Mouse (Mus musculus): Measurements from ENCODE around the gene Gprasp1. TPM values are rescaled to one million over a fixed set of nuclear protein-coding genes. Genes with fewer than 3 reads are reported as not detected.
"Not testable (repeated sequence)": the region's sequence is repeated elsewhere in the genome, so short reads cannot be mapped to it uniquely, and the experiment has no call there.

The Gprasp1 gene
- 16.2 and 18.7 TPM in 2 replicates for polyA plus RNA-seq (2012; rRNA removed)

- DNase-seq (ENCODE audit: low read depth) = peak; percentile 55
Observed at GRCm38 (mm10) chrX:135742304-135743055, at the start of gene Gprasp1, which contains the start of gene Armcx5. Gprasp1 (plus strand) TSS chrX:135742733. Armcx5 (plus strand) TSS chrX:135742733.

GRCm38 (mm10) chrX:135693633-135694032, 48.9 kb upstream of the Gprasp1 start, which contains the start of gene Tcp11x2:
Tcp11x2 (minus strand) TSS chrX:135693790.
- DNase-seq (ENCODE audit: low read depth) = no peak

- no peak for DNase-seq (ENCODE audit: low read depth)
Observed at GRCm38 (mm10) chrX:135703111-135703510, 39.4 kb upstream of the Gprasp1 start.

GRCm38 (mm10) chrX:135704349-135704748, 38.2 kb upstream of the Gprasp1 start:
- no peak for DNase-seq (ENCODE audit: low read depth)

GRCm38 (mm10) chrX:135712845-135713244, 29.7 kb upstream of the Gprasp1 start:
- DNase-seq (ENCODE audit: low read depth) = no peak

GRCm38 (mm10) chrX:135725161-135725560, 17.4 kb upstream of the Gprasp1 start, which contains the start of gene Tmsb15a:
Tmsb15a (minus strand) TSS chrX:135725261.
- no peak for DNase-seq (ENCODE audit: low read depth)

- DNase-seq (ENCODE audit: low read depth) = no peak
Observed at GRCm38 (mm10) chrX:135738730-135739520, 3.6 kb upstream of the Gprasp1 start.

GRCm38 (mm10) chrX:135743056-135743355, 473 bp downstream of the Gprasp1 start:
- DNase-seq (ENCODE audit: low read depth) = no peak

- DNase-seq (ENCODE audit: low read depth) = not testable (repeated sequence)
Observed at GRCm38 (mm10) chrX:135745376-135745775, 2.8 kb downstream of the Gprasp1 start.

GRCm38 (mm10) chrX:135752832-135753231, 10.3 kb downstream of the Gprasp1 start:
- no peak for DNase-seq (ENCODE audit: low read depth)

- no peak for DNase-seq (ENCODE audit: low read depth)
Observed at GRCm38 (mm10) chrX:135761707-135762106, 19.2 kb downstream of the Gprasp1 start.

GRCm38 (mm10) chrX:135768043-135768548, 25.6 kb downstream of the Gprasp1 start:
- DNase-seq (ENCODE audit: low read depth) = no peak

GRCm38 (mm10) chrX:135768565-135768964, 26.0 kb downstream of the Gprasp1 start:
- no peak for DNase-seq (ENCODE audit: low read depth)

GRCm38 (mm10) chrX:135791536-135791935, 49.0 kb downstream of the Gprasp1 start:
- DNase-seq (ENCODE audit: low read depth) = no peak

- no peak for DNase-seq (ENCODE audit: low read depth)
Observed at GRCm38 (mm10) chrX:135792326-135792725, 49.8 kb downstream of the Gprasp1 start.

GRCm38 (mm10) chrX:135795591-135796304, 53.2 kb downstream of the Gprasp1 start:
- not testable (repeated sequence) for DNase-seq (ENCODE audit: low read depth)

- not testable (repeated sequence) for DNase-seq (ENCODE audit: low read depth)
Observed at GRCm38 (mm10) chrX:135796305-135797211, 54.0 kb downstream of the Gprasp1 start.

- peak; percentile 3 for DNase-seq (ENCODE audit: low read depth)
Observed at GRCm38 (mm10) chrX:135797212-135797644, 54.7 kb downstream of the Gprasp1 start, which contains the start of gene Bhlhb9. Bhlhb9 (plus strand) TSS chrX:135797594.

GRCm38 (mm10) chrX:135804149-135804548, 61.6 kb downstream of the Gprasp1 start:
- no peak for DNase-seq (ENCODE audit: low read depth)

GRCm38 (mm10) chrX:135805780-135806179, 63.2 kb downstream of the Gprasp1 start:
- DNase-seq (ENCODE audit: low read depth) = no peak

- not testable (repeated sequence) for DNase-seq (ENCODE audit: low read depth)
Observed at GRCm38 (mm10) chrX:135835896-135836295, 93.4 kb downstream of the Gprasp1 start.
